Mouse (Mus musculus) MEL (cell line): ENCODE measurements around the gene Pcnx. TPM values are rescaled to one million over a fixed set of nuclear protein-coding genes. Genes with fewer than 3 reads are reported as not detected.

ENCODE experiments used
- DNase-seq: peaks from one replicate; pipeline ENCODE4 v3.0.0; 2011; ENCODE audit warnings: low read depth, low spot score
- H3K27ac ChIP-seq: 2 replicates; pipeline ENCODE4 v1.5.1; 2012; ENCODE audit warnings: low read depth, mild to moderate bottlenecking, control low read depth, low read length, moderate library complexity; ENCODE audit not compliant: control insufficient read depth
- H3K27me3 ChIP-seq, 2 experiments: fragments of 150-350 bp in 1 of 2; sonication (generic) in 1 of 2; 2 replicates each; pipeline ENCODE4 v1.6.1; 2012; ENCODE audit warnings: low read length in 2 of 2, mild to moderate bottlenecking in 2 of 2, improper control_type of control experiment in 1 of 2, moderate library complexity in 1 of 2; ENCODE audit not compliant: insufficient read depth in 2 of 2, control insufficient read depth in 1 of 2
- H3K36me3 ChIP-seq, 2 experiments: 2 replicates each; pipeline ENCODE4 v1.6.1; 2012 to 2014; ENCODE audit warnings: low read length in 2 of 2, improper control_type of control experiment in 1 of 2, inconsistent platforms in 1 of 2, mild to moderate bottlenecking in 1 of 2; ENCODE audit not compliant: insufficient read depth in 2 of 2, control insufficient read depth in 1 of 2
- H3K4me1 ChIP-seq, 2 experiments: fragments of 150-350 bp in 1 of 2; sonication (generic) in 1 of 2; 2 replicates each; pipeline ENCODE4 v1.6.1; 2012; ENCODE audit warnings: low read length in 2 of 2, improper control_type of control experiment in 1 of 2, mild to moderate bottlenecking in 1 of 2; ENCODE audit not compliant: insufficient read depth in 2 of 2, control insufficient read depth in 1 of 2
- H3K4me3 ChIP-seq, 2 experiments: fragments of 150-350 bp in 1 of 2; sonication (generic) in 1 of 2; 2 replicates each; pipeline ENCODE4 v1.5.1; 2012; ENCODE audit warnings: low read depth in 2 of 2, low read length in 2 of 2, mild to moderate bottlenecking in 2 of 2, moderate library complexity in 2 of 2, control low read depth in 1 of 2, improper control_type of control experiment in 1 of 2; ENCODE audit not compliant: control insufficient read depth in 1 of 2, insufficient read depth in 1 of 2
- H3K79me2 ChIP-seq: 2 replicates; pipeline ENCODE4 v1.6.1; 2012; ENCODE audit warnings: mild to moderate bottlenecking, low read length, moderate library complexity; ENCODE audit not compliant: control insufficient read depth, poor library complexity, insufficient read depth
- H3K9ac ChIP-seq: 2 replicates; pipeline ENCODE4 v1.6.1; 2012; ENCODE audit warnings: low read depth, mild to moderate bottlenecking, control low read depth, low read length, moderate library complexity; ENCODE audit not compliant: control insufficient read depth, poor library complexity, severe bottlenecking
- H3K9me3 ChIP-seq: fragments of 150-350 bp; sonication (generic); replicated peaks from 2 replicates; pipeline ENCODE4 v1.6.1; 2012; ENCODE audit warnings: mild to moderate bottlenecking, low read length, improper control_type of control experiment, moderate library complexity; ENCODE audit not compliant: insufficient read depth
- BHLHE40 ChIP-seq: IDR thresholded peaks from 2 replicates; pipeline ENCODE4 v1.6.1; 2012; ENCODE audit warnings: low read depth, mild to moderate bottlenecking, inconsistent platforms, low read length, improper control_type of control experiment, borderline replicate concordance
- CHD1 ChIP-seq: IDR thresholded peaks from 2 replicates; pipeline ENCODE4 v1.6.1; 2012; ENCODE audit warnings: low read depth, mild to moderate bottlenecking, inconsistent platforms, low read length, improper control_type of control experiment
- E2F4 ChIP-seq: IDR thresholded peaks from 2 replicates; pipeline ENCODE4 v1.6.1; 2011; ENCODE audit warnings: low read depth, low read length, improper control_type of control experiment, borderline replicate concordance
- GABPA ChIP-seq: IDR thresholded peaks from 2 replicates; pipeline ENCODE4 v1.6.1; 2012; ENCODE audit warnings: low read depth, mild to moderate bottlenecking, inconsistent platforms, low read length, improper control_type of control experiment, moderate library complexity
- KAT2A ChIP-seq: conservative IDR thresholded peaks from 2 replicates; pipeline ENCODE4 v1.6.1; 2012; ENCODE audit warnings: low read depth, low read length, improper control_type of control experiment, inconsistent platforms
- MAFK ChIP-seq: IDR thresholded peaks from 2 replicates; pipeline ENCODE4 v1.6.1; 2011; ENCODE audit warnings: low read depth, mild to moderate bottlenecking, low read length, improper control_type of control experiment, borderline replicate concordance
- MAZ ChIP-seq: IDR thresholded peaks from 2 replicates; pipeline ENCODE4 v1.6.1; 2012; ENCODE audit warnings: low read depth, mild to moderate bottlenecking, inconsistent platforms, low read length, improper control_type of control experiment
- MXI1 ChIP-seq: IDR thresholded peaks from 2 replicates; pipeline ENCODE4 v1.6.1; 2011; ENCODE audit warnings: mild to moderate bottlenecking, low read depth, low read length, improper control_type of control experiment
- MYB ChIP-seq: IDR thresholded peaks from 2 replicates; pipeline ENCODE4 v1.6.1; 2011; ENCODE audit warnings: mild to moderate bottlenecking, low read depth, low read length, improper control_type of control experiment
- NELFE ChIP-seq: IDR thresholded peaks from 2 replicates; pipeline ENCODE4 v1.6.1; 2011; ENCODE audit warnings: low read depth, low read length, improper control_type of control experiment
- POLR2A ChIP-seq, 2 experiments: IDR thresholded peaks; 2 replicates each; pipeline ENCODE4 v1.6.1; 2011 to 2012; ENCODE audit warnings: low read length in 2 of 2, mild to moderate bottlenecking in 2 of 2, control low read depth in 1 of 2, improper control_type of control experiment in 1 of 2, low read depth in 1 of 2, moderate library complexity in 1 of 2; ENCODE audit not compliant: control insufficient read depth in 1 of 2, insufficient read depth in 1 of 2, poor library complexity in 1 of 2
- POLR2AphosphoS2 ChIP-seq: IDR thresholded peaks from 2 replicates; pipeline ENCODE4 v1.6.1; 2011; ENCODE audit warnings: low read length, improper control_type of control experiment
- POLR2AphosphoS5 ChIP-seq: IDR thresholded peaks from 2 replicates; pipeline ENCODE4 v1.6.1; 2012; ENCODE audit warnings: low read depth, borderline replicate concordance, mild to moderate bottlenecking, inconsistent platforms, low read length, moderate library complexity, mixed read lengths
- RCOR1 ChIP-seq: IDR thresholded peaks from 2 replicates; pipeline ENCODE4 v1.6.1; 2012; ENCODE audit warnings: low read depth, mild to moderate bottlenecking, inconsistent platforms, low read length, improper control_type of control experiment
- SIN3A ChIP-seq: IDR thresholded peaks from 2 replicates; pipeline ENCODE4 v1.6.1; 2012; ENCODE audit warnings: low read length, improper control_type of control experiment, inconsistent platforms
- SMC3 ChIP-seq: IDR thresholded peaks from 2 replicates; pipeline ENCODE4 v1.6.1; 2011; ENCODE audit warnings: low read depth, low read length, improper control_type of control experiment
- TBP ChIP-seq: IDR thresholded peaks from 2 replicates; pipeline ENCODE4 v1.8.0; 2011; ENCODE audit warnings: low read depth, low read length, improper control_type of control experiment
- TCF12 ChIP-seq: IDR thresholded peaks from 2 replicates; pipeline ENCODE4 v1.6.1; 2014; ENCODE audit warnings: low read depth, mild to moderate bottlenecking, inconsistent platforms, low read length, improper control_type of control experiment, moderate library complexity
- UBTF ChIP-seq: IDR thresholded peaks from 2 replicates; pipeline ENCODE4 v1.6.1; 2012; ENCODE audit warnings: low read depth, mild to moderate bottlenecking, inconsistent platforms, low read length, improper control_type of control experiment, moderate library complexity, borderline replicate concordance; ENCODE audit not compliant: insufficient read depth
- USF1 ChIP-seq: IDR thresholded peaks from 2 replicates; pipeline ENCODE4 v1.6.1; 2014; ENCODE audit warnings: low read depth, mild to moderate bottlenecking, inconsistent platforms, low read length, improper control_type of control experiment, moderate library complexity
- ZC3H11A ChIP-seq: IDR thresholded peaks from 2 replicates; pipeline ENCODE4 v1.6.1; 2012; ENCODE audit warnings: low read depth, mild to moderate bottlenecking, inconsistent platforms, low read length, improper control_type of control experiment
- ZMIZ1 ChIP-seq: IDR thresholded peaks from 2 replicates; pipeline ENCODE4 v1.6.1; 2012; ENCODE audit warnings: low read depth, mild to moderate bottlenecking, inconsistent platforms, low read length, improper control_type of control experiment, moderate library complexity
- ZNF384 ChIP-seq: IDR thresholded peaks from 2 replicates; pipeline ENCODE4 v1.6.1; 2012; ENCODE audit warnings: low read depth, mild to moderate bottlenecking, inconsistent platforms, low read length, improper control_type of control experiment
- polyA plus RNA-seq, 2 experiments: library from polyadenylated mRNA; stranded (reverse) in 1 of 2; unstranded in 1 of 2; fragments of >175 nt in 1 of 2; fragments of >200 nt in 1 of 2; gene quantifications; 2 replicates each; pipeline versions ENCODE4 v1.2.1 to v1.2.4; 2012; ENCODE audit warnings: low replicate concordance in 2 of 2, low read depth in 1 of 2; ENCODE audit not compliant: insufficient read length in 2 of 2, insufficient read depth in 1 of 2, missing spikeins in 1 of 2
- total RNA-seq: library from RNA; depleted of rRNA; stranded (reverse); fragments of 300-350 nt; gene quantifications from 2 replicates; pipeline ENCODE4 v1.2.3, GENCODE M21; 2012

The Pcnx gene
- total and polyA plus RNA-seq, 3 experiments = 8.9 to 140 (median 20.6) TPM

DNA sequence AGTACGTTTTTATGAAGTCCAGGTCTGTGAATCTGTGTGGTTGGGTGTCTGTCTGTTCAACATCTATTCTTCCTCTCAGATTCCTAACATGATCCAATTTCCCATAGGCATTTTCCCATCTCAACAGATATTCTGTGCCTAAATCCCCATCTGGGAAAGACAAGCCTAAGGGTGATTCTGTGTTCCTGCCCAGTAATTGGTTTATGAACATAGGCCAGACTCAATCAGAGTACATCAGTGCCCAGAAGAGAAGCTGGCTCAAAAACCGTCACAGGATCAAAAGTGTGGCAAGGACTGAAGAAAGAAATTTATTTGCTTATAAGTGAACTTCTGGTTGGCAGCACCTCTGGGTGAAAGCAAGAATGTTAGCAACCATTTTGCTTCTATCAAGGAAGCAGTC, 7.3 kb upstream of the Pcnx start:
- H3K4me3 ChIP-seq = no peak overlapping the region
- no peaks in the 10 kb centered on the region for H3K36me3 ChIP-seq
- TF ChIP-seq KAT2A = no peak
- no peak for TF ChIP-seq UBTF
- TF ChIP-seq POLR2AphosphoS5 = no peak
- TF ChIP-seq CHD1 = no peak
- no peak for TF ChIP-seq E2F4
- no peak for TF ChIP-seq SIN3A
- TF ChIP-seq TCF12 = no peak
- no peak for TF ChIP-seq MAFK
- TF ChIP-seq ZC3H11A = no peak
- TF ChIP-seq TBP = no peak
- H3K9me3 ChIP-seq = no peaks in the 10 kb centered on the region
- no peak overlapping the region for H3K27ac ChIP-seq
- DNase-seq = no peak
- H3K79me2 ChIP-seq = no peaks in the 10 kb centered on the region
- no peaks in the 10 kb centered on the region for H3K4me1 ChIP-seq
- H3K27me3 ChIP-seq = peaks cover 8 to 15% of the 10 kb centered on the region in 2 experiments
- H3K9ac ChIP-seq = no peak overlapping the region

DNA sequence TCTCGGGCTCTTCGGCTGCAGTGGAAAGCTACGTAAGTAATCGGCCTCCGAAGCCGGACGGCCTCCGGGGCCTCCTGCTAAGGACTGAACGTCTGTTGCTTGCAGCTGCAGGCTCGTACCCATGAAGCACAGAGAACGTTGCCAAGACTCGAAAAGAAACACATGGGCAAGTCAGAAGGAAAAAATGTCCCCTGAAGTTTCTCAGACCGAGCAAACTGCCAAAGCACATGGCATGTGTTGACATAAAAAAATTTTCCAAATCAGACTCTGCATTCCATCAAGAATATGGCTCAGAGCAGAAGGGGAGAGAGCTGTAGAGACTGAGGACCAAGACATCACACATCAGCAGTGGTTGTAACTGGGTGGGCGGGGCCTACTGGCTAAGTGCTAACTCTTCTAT, 6.8 kb upstream of the Pcnx start:
- Histone ChIP-seq H3K79me2 (no peaks in the 10 kb centered on the region), H3K27ac (no peak overlapping the region), H3K4me3 (no peak overlapping the region), H3K9me3 (no peaks in the 10 kb centered on the region), H3K4me1 (no peaks in the 10 kb centered on the region), H3K9ac (no peak overlapping the region), H3K36me3 (no peaks in the 10 kb centered on the region), H3K27me3 (peaks cover 9 to 11% of the 10 kb centered on the region in 2 experiments)
- no peak for DNase-seq
- TF ChIP-seq POLR2AphosphoS2 (no peak), MYB (no peak), MXI1 (no peak), ZNF384 (no peak), ZMIZ1 (no peak), GABPA (no peak), RCOR1 (no peak), SMC3 (no peak), USF1 (no peak), ZC3H11A (no peak), BHLHE40 (no peak), MAZ (no peak), NELFE (no peak), POLR2A (IDR thresholded peaks at IDR 0.05; ENCODE audit: control insufficient read depth in 1 of 2, insufficient read depth in 1 of 2, low read depth in 1 of 2, low read length in 2 of 2, poor library complexity in 1 of 2) (no peak)
